Mouse (Mus musculus) erythroblast, embryonic 14.5 days (primary cell): Measurements from ENCODE around the gene Ebp.

Source experiments
- GATA1 ChIP-seq: IDR thresholded peaks from 2 replicates; pipeline ENCODE4 v1.6.1; 2012; ENCODE audit warnings: low read length, inconsistent platforms, mixed read lengths
- TAL1 ChIP-seq: IDR thresholded peaks from 3 replicates; pipeline ENCODE4 v1.6.1; 2012; ENCODE audit warnings: low read length, inconsistent platforms, mixed read lengths

GRCm38 (mm10) chrX:8203105-8203504 lies 9.8 kb upstream of the Ebp start:
- TF ChIP-seq TAL1 (no peak), GATA1 (no peak)
